Mouse (Mus musculus): ENCODE measurements around the gene Ephb6. TPM values are rescaled to one million over a fixed set of nuclear protein-coding genes. Genes with fewer than 3 reads are reported as not detected.

The Ephb6 gene
- 49.1 TPM for polyA plus RNA-seq (2017; shearing (Covaris generic))

GRCm38 (mm10) chr6:41605061-41605793, at the start of gene Ephb6:
Gene Ephb6, plus strand, starts transcription at chr6:41605482.

DNA sequence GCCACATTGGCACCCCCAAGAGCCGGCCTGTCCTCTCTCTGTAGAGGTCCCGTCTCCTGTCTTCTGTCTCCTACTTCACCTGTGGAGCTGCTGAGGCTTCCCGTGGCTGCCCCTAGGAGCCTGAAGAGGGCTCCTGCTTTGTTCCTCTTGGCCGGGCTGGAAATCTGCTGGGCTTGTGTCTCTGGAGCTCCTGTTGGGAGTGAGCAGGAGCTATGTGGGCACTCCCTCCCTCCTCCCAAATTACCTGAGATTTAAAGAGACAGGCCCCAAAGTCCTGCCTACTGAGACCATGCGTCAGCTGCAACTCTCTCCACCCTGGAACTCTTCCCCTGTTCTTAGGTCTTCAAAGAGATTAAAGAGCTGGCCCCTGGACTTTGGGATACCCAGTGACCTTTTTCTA, 30.9 kb downstream of the Ephb6 start, which contains the start of gene Trpv6:
TSS of gene Trpv6 (minus strand) at position 228 of the 400 bp plus-strand sequence.

Other genes with a start within 250 kb of the Ephb6 start
- not detected for gene Prss3, start 227.8 kb upstream of the Ephb6 start, polyA plus RNA-seq (2017; shearing (Covaris generic))
- gene Gm5771, start 213.1 kb upstream of the Ephb6 start, polyA plus RNA-seq (2017; shearing (Covaris generic)) = not detected
- not detected for gene Gm10334, start 159.3 kb upstream of the Ephb6 start, polyA plus RNA-seq (2017; shearing (Covaris generic))
- gene Prss1, start 146.6 kb upstream of the Ephb6 start, polyA plus RNA-seq (2017; shearing (Covaris generic)) = not detected
- 1.4 TPM for gene Prss2, start 83.7 kb upstream of the Ephb6 start, polyA plus RNA-seq (2017; shearing (Covaris generic))
- 0.50 TPM for gene Trpv6, start 30.9 kb downstream of the Ephb6 start, polyA plus RNA-seq (2017; shearing (Covaris generic))
- not detected for gene Trpv5, start 75.3 kb downstream of the Ephb6 start, polyA plus RNA-seq (2017; shearing (Covaris generic))
- gene Llcfc1, start 78.9 kb downstream of the Ephb6 start, polyA plus RNA-seq (2017; shearing (Covaris generic)) = not detected
- 0.67 TPM for gene Kel, start 98.9 kb downstream of the Ephb6 start, polyA plus RNA-seq (2017; shearing (Covaris generic))
- gene Olfr459, start 169.7 kb downstream of the Ephb6 start, polyA plus RNA-seq (2017; shearing (Covaris generic)) = 0.07 TPM
- not detected for gene Pip, start 242.1 kb downstream of the Ephb6 start, polyA plus RNA-seq (2017; shearing (Covaris generic))
- gene Sval2, start 247.5 kb downstream of the Ephb6 start, polyA plus RNA-seq (2017; shearing (Covaris generic)) = not detected